Mouse (Mus musculus) forelimb bud, embryonic 11.5 days (tissue): ENCODE data around the gene Prkce.
A peak's percentile ranks its signal among the peaks of the same experiment; 100 is the strongest.

ENCODE experiments used
- DNase-seq: peaks from one replicate; pipeline ENCODE4 v3.0.0-alpha.2; 2012; ENCODE audit warnings: low read depth, low spot score

Gene Prkce

DNA sequence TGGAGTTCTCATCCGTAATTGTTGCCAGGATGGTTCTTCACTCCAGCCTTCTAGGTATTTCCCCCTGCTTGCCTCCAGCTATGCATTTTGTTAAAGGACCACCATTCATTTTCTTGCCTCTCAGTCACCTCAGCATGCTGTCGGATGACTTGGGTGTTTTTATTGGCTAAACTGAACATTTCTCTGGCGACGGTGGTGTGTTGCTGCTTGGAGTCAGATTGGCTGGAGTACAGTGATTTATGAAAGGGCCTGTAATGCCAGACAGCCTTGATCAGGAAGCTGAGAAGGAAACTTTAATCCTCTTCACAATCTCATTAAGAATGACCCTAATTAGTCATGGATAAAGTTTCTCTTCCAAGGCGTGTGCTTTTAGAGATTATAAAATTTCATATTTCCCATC lies 342.3 kb downstream of the Prkce start:
- no peak for DNase-seq

GRCm38 (mm10) chr17:86514974-86515620 lies 347.5 kb downstream of the Prkce start:
- no peak for DNase-seq

DNA sequence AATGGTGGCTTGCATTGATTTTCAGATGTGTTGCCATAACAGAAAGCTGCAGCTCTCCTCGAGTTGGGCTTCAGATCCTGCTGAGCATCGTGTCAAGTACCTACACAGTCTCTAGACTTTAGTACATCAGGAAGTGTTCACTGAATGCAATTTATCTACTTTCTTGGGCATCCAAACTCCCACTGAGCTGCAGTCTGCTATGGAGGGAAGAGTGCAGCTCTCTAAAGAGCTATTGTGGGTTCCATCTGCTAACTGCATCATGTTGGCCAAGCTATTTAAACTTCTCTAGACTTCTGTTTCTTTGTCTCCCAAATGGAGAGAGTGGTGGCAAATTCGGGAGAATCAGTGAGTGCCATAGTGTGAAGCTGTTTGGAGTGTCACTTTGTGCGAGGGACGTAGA lies 349.0 kb downstream of the Prkce start:
- DNase-seq: no peak

DNA sequence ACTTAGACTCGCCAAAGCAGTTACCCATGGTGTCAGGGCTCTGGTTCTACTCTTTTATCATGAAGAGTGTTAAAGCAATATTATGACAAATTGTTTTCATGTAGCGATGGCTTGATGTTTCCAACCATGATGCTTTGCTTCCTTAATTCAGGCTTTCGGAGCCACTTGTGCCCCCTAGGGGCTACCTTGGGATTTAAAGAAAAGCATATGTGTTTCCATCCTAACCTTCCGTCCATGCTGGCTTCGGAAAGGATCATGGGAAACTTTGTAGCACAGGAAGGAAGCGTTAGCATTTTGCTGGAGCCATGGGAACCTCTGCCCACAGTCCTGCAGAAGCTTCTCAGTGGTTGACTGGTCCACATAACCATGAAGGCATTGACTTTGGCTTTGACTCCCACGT lies 351.0 kb downstream of the Prkce start:
- no peak for DNase-seq

GRCm38 (mm10) chr17:86521252-86521651 lies 353.7 kb downstream of the Prkce start:
- no peak for DNase-seq

GRCm38 (mm10) chr17:86522649-86523048 lies 355.1 kb downstream of the Prkce start:
- DNase-seq: no peak

- no peak for DNase-seq
These were observed 355.8 kb downstream of the Prkce start for GRCm38 (mm10) chr17:86523374-86523773.

DNA sequence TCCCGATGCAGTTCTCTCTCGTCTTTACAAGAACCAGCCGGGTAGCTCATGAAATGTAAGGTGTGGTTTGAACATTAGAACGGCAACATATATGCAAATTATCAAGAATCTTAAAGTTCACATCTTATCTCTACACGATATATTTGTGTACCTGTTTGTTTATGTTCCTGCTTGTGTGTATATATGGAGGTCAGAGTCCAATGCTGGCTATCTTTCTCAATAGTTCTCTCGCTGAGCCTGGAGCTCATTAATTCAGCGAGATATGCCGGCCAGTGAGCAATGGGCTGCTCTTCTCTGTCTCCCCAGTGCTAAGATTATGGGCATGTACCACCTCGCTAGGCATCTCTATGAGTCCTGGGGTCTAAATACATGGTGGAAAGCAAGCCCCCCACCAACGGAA lies 356.3 kb downstream of the Prkce start:
- DNase-seq: no peak

DNA sequence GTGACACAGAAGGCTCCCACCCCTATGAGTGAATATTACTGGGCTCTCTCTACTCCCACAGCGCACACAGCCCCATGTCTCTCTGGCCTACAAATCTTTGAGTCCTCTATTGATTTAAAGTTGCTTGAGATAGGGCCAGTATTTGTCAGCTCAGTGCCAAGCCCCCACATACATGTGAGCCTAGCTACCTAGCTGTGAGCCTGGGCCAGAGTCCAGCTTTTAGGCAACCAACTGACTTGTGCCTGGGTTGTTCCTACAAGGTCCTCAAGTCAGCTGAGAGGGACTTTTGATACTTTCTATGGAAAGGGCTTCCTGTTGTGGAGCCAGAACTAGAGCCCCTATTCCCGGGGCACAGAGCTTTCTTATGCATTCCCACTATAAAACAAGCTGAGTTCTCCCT lies 357.5 kb downstream of the Prkce start:
- no peak for DNase-seq

- DNase-seq: no peak
These were observed 358.4 kb downstream of the Prkce start for GRCm38 (mm10) chr17:86526016-86526415.

- DNase-seq: no peak
These were observed 359.7 kb downstream of the Prkce start for GRCm38 (mm10) chr17:86527298-86527697.

GRCm38 (mm10) chr17:86529003-86529402 lies 361.4 kb downstream of the Prkce start:
- DNase-seq: no peak

GRCm38 (mm10) chr17:86529411-86529810 lies 361.8 kb downstream of the Prkce start:
- no peak for DNase-seq

DNA sequence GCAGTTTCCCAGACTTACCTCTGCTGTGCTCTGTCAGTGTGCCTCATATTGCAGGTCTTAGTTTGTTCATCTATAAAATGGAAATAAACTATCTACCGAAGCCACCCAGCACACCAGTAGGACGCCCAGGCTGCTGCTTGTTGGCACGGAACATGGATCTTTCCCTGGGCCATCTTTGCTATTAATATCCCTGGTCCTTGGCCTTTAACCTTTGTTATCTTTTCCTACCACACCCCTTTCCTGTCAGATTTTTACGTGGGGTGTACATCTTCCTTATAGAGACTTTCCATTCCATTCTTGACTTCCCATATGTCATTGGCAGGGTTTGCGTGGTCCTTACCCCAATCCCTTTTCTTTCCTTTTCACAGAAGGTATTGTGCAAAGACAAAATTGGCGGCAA lies 363.6 kb downstream of the Prkce start:
- DNase-seq: no peak

DNA sequence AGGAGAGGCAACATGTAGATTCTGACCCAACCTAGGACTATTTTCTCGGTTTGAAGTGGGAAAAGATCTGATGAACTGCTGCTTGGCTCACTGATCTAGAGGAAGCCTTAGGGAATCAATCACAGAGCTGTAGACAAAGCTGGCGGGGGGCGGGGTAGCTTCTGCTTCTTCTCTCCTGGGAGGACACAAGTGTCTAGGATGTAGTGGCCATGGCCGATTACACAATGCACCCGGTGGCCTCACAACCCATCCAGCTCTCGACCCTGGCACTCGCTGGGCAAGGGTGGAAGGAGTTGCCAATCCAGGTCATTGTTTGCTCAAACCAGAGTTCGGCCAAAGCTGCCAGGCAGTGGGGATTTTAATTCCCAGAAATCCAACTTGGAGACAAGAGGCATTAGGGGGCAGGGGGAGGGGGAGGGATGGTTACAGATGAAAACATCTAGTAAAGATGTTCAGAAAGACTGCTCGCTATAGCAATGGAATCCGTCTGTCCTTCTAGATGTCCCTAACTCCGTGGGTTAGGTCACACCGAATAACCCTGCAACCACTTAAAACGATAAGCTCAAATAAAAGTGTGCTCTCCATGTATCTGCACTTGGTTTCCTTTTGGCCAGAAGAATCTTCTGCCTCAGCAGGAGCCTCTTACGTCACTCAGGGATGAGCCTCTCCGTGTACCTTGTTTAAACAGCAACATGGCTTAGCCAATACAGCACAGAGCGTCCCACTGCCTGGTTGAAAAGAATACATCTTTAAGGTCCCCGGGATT lies 365.4 kb downstream of the Prkce start:
- DNase-seq: no peak

GRCm38 (mm10) chr17:86533549-86533851 lies 365.9 kb downstream of the Prkce start:
- DNase-seq: no peak

GRCm38 (mm10) chr17:86535096-86535495 lies 367.5 kb downstream of the Prkce start:
- no peak for DNase-seq

DNA sequence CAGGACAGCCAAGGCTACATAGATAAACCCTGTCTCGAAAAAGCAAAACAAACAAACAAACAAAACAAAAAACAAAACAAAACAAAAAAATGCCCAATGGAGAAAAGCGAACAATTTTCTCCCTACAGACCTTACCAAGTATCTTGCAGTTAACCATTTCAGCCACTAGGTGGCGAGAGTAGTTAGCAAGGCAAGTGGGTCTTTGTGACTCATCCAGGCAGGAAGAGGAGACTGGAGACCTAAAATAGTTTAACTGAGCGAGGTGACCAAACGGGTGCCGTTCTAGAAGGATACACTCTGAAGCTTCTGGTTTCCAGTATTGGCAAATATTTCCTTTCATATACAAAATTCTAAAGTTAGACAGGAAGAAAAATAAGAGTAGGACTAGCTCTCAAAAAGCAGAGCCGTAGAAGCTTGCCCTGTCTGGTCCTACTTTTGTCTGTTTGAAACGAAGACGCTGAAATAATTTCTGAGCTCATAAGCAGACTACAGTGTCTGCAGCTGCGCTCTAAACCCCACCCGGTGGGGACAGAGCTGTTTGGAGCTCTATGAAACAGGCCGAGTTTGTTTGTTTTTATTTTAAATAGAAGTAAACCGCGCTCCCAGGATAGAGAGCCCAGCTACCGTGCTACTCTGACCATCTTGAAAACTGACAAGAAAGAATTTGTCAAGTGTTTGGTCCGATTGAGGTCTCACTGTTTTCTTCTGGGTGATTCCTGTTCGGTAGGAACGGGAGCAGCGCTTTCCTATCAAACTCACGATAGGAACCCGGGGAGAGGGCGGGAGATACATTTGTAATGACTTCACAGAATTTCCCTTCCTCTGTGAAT lies 368.5 kb downstream of the Prkce start:
- peak; percentile 86 for DNase-seq

GRCm38 (mm10) chr17:86539881-86540430 lies 372.4 kb downstream of the Prkce start:
- DNase-seq: no peak

- no peak for DNase-seq
These were observed 378.9 kb downstream of the Prkce start for GRCm38 (mm10) chr17:86546529-86546928.

- DNase-seq: no peak
These were observed 381.5 kb downstream of the Prkce start for GRCm38 (mm10) chr17:86549128-86549527.

DNA sequence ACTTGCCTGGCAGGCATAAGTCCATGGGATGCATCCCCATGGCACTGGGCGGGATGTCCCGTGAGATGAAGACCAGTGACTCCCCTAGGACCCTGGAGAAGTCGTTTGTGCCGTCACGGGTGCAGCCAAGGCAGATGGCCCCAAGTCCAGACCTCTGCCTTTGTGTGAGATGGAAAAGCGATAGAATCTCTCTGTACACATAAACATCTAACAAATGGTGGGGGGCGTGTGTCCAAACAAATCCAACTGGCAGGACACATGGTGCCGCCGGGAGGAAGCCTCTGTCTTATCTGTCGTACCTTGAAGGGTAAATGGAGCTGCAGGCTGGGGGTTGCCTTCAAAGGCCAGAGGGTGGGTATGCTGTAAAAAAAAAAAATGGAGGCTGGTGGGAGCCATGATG lies 384.0 kb downstream of the Prkce start:
- DNase-seq: no peak
